Mouse (Mus musculus) kidney, embryonic 15.5 days (tissue): ENCODE measurements around the gene Dmrta2. TPM values are rescaled to one million over a fixed set of nuclear protein-coding genes. Genes with fewer than 3 reads are reported as not detected.

ENCODE experiments used
- ATAC-seq: fragments of 200-750 bp; cut with Nextera tagmentation; replicated peaks from 2 replicates; pipeline ENCODE4 v1.8.0; 2017; ENCODE audit warnings: moderate TSS enrichment; ENCODE audit not compliant: low FRiP score
- H3K27ac ChIP-seq: fragments of 300-500 bp; sonication (generic); 2 replicates; pipeline ENCODE4 v1.5.1; 2015; ENCODE audit warnings: mild to moderate bottlenecking, inconsistent platforms
- H3K27me3 ChIP-seq: fragments of 300-500 bp; sonication (generic); 2 replicates; pipeline ENCODE4 v1.6.1; 2015; ENCODE audit warnings: inconsistent platforms
- H3K36me3 ChIP-seq: fragments of 300-500 bp; sonication (generic); 2 replicates; pipeline ENCODE4 v1.6.1; 2015; ENCODE audit warnings: inconsistent platforms
- H3K4me1 ChIP-seq: fragments of 300-500 bp; sonication (generic); 2 replicates; pipeline ENCODE4 v1.6.1; 2015; ENCODE audit warnings: inconsistent platforms
- H3K4me2 ChIP-seq: fragments of 300-500 bp; sonication (generic); 2 replicates; pipeline ENCODE4 v1.6.1; 2015; ENCODE audit warnings: moderate library complexity, mild to moderate bottlenecking, inconsistent platforms
- H3K4me3 ChIP-seq: fragments of 300-500 bp; sonication (generic); replicated peaks from 2 replicates; pipeline ENCODE4 v1.5.1; 2015; ENCODE audit warnings: mild to moderate bottlenecking, inconsistent platforms
- H3K9ac ChIP-seq: fragments of 300-500 bp; sonication (generic); 2 replicates; pipeline ENCODE4 v1.6.1; 2015; ENCODE audit warnings: mild to moderate bottlenecking, inconsistent platforms
- H3K9me3 ChIP-seq: fragments of 300-500 bp; sonication (generic); replicated peaks from 2 replicates; pipeline ENCODE4 v1.6.1; 2016; ENCODE audit warnings: inconsistent platforms
- WGBS: fragments of 180-500 bp; shearing (Covaris S2); methylation state at CpG from one replicate; pipeline ENCODE4 v1.1.7; 2015; ENCODE audit warnings: mixed read lengths; 5-methylcytosine and 5-hydroxymethylcytosine counted together
- polyA plus RNA-seq: library from polyadenylated mRNA; unstranded; fragments of >200 nt; fragmentation: Nextera tagmentation; extraction: Ambion mirVana; gene quantifications from 2 replicates; pipeline ENCODE4 v1.2.1, GENCODE M21; 2015

Dmrta2 gene
- polyA plus RNA-seq, 1 experiment from 2014 or later = 0.08 TPM

DNA sequence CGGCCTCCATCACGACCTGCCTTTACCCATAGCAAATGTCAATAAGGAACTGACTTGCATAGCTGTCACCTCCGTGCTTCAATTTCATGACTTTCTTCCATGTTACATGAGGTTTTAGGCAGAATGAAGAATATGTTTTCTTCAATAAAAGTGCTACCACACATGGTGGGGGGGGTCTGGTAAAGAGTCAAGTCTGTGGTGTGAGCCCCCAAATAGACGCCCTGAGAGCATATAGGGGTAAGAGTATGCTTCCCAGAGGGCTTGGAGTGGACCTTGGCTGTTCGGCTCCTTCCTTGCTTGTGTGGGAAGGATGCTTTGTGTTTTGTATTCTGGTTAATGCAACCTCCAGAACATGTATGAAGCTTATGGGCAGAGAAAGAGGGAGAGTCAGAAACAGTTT lies 8.3 kb upstream of the Dmrta2 start:
- no peak for ATAC-seq
- Histone ChIP-seq H3K9me3 (no peaks in the 10 kb centered on the region), H3K4me1 (peaks cover 13% of the 10 kb centered on the region), H3K27me3 (peaks cover 52% of the 10 kb centered on the region), H3K36me3 (no peaks in the 10 kb centered on the region), H3K4me2 (no peak overlapping the region), H3K9ac (no peak overlapping the region), H3K4me3 (no peak overlapping the region), H3K27ac (no peak overlapping the region)
- 88% methylated on average over 5 of the region's 5 CpGs for WGBS

DNA sequence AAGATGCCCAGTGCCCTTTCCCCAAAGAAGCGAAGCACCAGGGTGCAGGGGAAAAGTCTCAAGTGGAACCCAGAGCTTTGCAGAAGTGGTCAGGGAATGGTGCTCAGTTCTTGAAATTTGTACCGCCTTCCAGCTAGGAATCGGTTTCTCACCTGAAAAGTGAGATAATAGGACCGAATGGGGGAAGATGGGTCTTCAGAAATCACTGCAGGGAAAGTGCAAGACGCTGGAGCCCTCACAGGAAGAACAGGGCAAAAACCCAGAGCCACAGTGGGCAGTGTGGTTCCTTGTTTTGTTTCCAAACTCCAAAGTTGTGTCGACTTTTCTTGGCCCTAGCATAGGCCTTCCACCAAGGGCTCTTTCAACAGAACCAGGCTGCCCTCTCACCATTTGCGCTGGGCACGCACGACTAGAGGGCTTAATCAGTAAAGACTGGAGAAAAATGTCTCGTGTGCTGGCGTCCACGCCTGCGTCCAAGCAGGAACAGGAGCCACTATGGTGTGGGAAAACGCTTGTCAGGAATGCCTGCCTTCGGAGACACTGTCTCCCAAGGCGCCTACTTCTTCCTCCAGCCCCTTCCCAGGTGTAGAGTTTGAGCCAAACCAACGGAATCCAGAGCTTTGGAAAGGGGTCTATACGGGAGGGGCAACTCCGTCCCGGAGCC lies 3.7 kb upstream of the Dmrta2 start:
- WGBS = 1% methylated on average over 20 of the region's 20 CpGs

DNA sequence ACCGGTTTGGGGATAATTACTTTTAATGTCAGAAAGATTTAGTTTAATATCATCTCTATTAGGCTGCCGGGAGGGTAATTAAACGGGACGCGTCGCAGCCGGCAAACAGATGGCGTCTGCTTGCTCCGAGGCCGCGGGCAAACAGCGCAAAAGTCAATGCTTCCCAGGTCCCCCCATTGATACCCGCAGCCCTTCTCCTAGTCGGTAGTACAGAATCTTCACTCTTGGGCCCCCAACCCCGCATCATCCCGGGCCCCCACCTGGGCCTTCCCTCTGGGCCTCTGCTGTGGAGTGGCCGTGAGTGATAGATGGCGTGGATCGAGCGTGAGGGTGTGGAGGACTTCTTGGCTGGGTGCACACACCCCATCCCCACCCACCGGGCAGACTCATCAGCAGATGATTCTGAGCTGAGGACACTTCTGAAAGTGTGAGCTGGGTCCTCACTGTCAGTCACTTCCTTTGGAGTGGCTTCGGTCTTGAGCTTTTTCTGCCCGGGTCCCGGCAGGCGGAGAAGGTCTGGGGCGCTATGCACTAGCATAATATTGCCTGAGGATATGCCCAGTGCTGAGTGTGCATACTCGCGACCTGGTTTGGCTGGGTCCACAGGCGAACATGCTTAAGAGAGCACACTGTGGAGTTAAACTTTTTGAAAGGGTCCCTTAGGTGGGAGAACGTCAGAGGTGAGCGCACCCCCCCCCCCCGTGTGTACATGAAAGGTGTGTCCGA lies 3.0 kb upstream of the Dmrta2 start:
- peak overlapping the region; percentile 37 for H3K4me2 ChIP-seq
- WGBS = 2% methylated on average over 33 of the region's 33 CpGs
- ATAC-seq = no peak
- H3K36me3 ChIP-seq = no peaks in the 10 kb centered on the region
- H3K9ac ChIP-seq = no peak overlapping the region
- H3K9me3 ChIP-seq = peaks cover 4% of the 10 kb centered on the region; the same call in 1 of the 2 replicates
- no peak overlapping the region; the same call in 1 of the 2 replicates for H3K4me3 ChIP-seq
- H3K27me3 ChIP-seq = peaks cover 99% of the 10 kb centered on the region
- H3K27ac ChIP-seq = no peak overlapping the region
- peaks cover 43% of the 10 kb centered on the region for H3K4me1 ChIP-seq

More for the DNA sequence above, 3.7 kb upstream of the Dmrta2 start:
- H3K27me3 ChIP-seq = peaks cover 98% of the 10 kb centered on the region
- peaks cover 40% of the 10 kb centered on the region for H3K4me1 ChIP-seq
- no peak overlapping the region; the same call in 1 of the 2 replicates for H3K4me3 ChIP-seq
- no peak for ATAC-seq
- peaks cover 4% of the 10 kb centered on the region; the same call in 1 of the 2 replicates for H3K9me3 ChIP-seq
- peak overlapping the region; percentile 37; the same call in 1 of the 2 replicates for H3K4me2 ChIP-seq
- H3K36me3 ChIP-seq = no peaks in the 10 kb centered on the region
- no peak overlapping the region for H3K27ac ChIP-seq
- H3K9ac ChIP-seq = no peak overlapping the region

DNA sequence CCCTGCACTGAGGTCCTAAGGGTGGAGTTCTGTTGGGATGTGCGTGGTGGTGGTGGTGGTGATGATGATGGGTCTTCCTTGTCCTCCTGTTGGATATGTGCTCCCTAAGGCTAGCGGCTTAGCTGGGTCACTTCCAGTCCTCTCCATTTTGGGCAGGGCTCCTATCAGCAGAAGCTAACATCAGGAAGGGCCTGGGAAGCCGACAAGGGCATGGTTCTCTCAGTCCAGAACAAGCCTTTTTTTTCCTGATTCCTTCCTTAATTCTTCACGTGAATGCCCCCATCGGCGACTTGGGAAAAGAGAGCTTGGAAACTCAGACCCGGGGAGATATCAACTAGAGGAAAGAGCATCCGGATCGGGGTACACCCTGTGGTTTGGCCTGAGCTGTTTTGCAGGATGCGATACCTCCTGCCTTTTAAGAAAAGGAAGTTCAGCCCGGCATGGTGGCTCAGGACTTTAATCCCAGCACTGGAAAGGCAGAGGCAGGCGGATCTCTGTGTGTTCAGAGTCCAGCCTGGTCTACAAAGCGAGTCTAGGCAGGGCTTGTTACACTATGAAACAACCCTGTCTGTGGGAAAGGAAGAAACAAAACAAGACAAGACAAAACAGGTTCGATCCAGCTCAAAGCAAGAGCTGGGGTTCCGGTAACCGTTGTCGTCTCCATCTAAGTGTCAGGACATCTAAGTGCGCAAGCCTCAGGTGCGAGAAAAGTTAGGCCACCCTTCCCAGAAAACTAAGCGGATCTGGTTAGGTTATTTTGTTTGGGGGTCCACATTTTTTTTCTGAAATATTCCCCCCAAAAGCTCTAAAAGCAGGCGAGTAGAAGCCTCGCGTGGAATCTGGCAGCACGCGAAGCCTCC lies 2.2 kb upstream of the Dmrta2 start:
- no peak for ATAC-seq
- H3K9ac ChIP-seq = no peak overlapping the region
- no peak overlapping the region for H3K4me3 ChIP-seq
- H3K4me2 ChIP-seq = peak overlapping the region; percentile 37; the same call in 1 of the 2 replicates
- no peaks in the 10 kb centered on the region for H3K36me3 ChIP-seq
- 6% methylated on average over 25 of the region's 25 CpGs for WGBS
- peaks cover 4% of the 10 kb centered on the region; the same call in 1 of the 2 replicates for H3K9me3 ChIP-seq
- no peak overlapping the region for H3K27ac ChIP-seq
- H3K27me3 ChIP-seq = peaks cover 99% of the 10 kb centered on the region
- H3K4me1 ChIP-seq = peaks cover 48% of the 10 kb centered on the region

DNA sequence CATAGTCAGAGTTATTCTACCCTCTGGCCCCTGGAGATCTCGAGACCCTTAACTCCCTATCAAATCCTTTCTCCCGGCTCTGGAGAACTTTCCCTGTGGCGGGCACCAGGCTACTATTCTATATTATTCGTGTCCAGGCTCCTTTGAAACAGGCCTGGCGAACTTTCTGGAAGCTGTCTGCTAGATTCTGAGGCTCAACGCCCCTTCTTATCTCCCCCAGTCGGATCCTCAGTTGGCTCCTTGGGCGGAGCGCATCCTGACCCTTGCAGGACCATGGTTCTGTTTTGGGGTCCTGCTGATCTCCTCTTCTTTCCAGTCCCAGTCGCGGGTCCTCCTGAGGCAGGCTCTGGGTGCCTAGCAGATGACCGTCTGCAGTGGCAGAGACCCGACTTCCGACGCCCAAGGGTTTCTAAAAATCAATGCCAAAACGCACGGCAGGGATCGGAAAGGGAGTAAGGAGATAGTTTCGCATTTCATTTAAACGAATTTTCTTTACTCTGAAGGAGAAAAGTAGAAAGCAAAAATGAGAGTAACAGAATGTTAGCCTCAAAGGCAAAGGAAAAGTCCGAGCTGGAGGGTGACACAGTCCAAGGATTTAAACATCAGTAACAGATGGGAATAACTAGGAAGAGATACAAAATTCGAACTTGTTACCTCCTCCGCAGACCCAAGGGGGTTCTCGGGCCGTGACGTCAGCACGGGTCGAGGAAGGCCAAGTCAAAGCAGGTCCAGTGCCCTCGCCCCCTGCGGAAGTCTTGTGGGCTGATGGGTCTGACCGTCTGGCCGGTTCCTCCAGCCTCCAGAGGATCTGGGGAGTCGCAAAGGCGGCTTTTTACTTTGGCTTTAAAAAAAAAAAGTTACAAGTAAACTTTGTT lies 1.3 kb upstream of the Dmrta2 start:
- Histone ChIP-seq H3K36me3 (no peaks in the 10 kb centered on the region), H3K9me3 (peaks cover 4% of the 10 kb centered on the region; the same call in 1 of the 2 replicates), H3K27ac (no peak overlapping the region), H3K4me2 (no peak overlapping the region), H3K4me3 (no peak overlapping the region), H3K27me3 (peaks cover 99% of the 10 kb centered on the region), H3K4me1 (peaks cover 49% of the 10 kb centered on the region), H3K9ac (no peak overlapping the region)
- 2% methylated on average over 34 of the region's 34 CpGs for WGBS
- no peak for ATAC-seq

DNA sequence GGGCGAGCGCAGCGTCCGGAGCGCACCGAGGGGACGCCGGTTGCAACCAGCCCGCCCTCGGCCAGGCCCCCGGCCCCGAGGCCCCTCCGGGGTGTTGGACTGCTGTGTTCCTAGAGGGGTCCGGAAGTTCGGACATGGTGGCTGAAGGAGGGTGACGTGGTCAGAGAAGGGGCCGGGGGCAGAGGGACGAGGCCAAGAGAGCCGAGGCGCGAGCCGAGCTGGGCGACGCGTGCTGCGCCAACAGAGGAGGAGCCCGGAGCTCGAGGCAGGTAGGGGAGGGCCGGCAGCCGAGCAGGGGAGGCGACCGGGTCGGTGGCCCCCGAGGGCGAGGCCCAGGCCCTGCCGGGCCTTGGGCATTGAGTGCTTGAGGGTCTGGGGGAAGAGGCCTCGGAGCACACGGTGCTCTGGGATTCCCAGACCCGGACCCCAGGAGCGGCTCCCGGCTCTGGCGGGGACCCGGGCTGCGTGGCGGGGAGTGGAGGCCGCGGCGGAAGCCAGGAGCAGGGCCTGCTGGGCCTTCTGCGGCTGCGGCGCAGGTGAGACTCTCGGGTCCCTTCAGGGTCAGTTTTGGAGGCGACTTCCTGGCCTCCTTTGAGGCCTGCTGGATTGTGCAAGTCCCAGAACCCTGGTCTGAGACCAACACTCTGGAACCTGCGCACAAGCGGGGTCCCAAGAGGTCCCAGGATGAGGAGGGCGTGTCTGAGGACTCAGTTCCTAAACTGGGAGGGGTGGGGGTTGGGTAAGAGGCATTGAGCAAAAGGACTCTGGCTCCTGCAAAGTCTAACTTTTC lies 410 bp downstream of the Dmrta2 start:
- no peak overlapping the region for H3K27ac ChIP-seq
- H3K4me2 ChIP-seq = peak overlapping the region; percentile 78
- peak overlapping the region; percentile 47 for H3K4me3 ChIP-seq
- peaks cover 4% of the 10 kb centered on the region; the same call in 1 of the 2 replicates for H3K9me3 ChIP-seq
- H3K36me3 ChIP-seq = no peaks in the 10 kb centered on the region
- peak; percentile 33 for ATAC-seq
- WGBS = under 1% methylated on average over 53 of the region's 56 CpGs
- peaks cover 99% of the 10 kb centered on the region for H3K27me3 ChIP-seq
- H3K9ac ChIP-seq = no peak overlapping the region
- H3K4me1 ChIP-seq = peaks cover 62% of the 10 kb centered on the region

DNA sequence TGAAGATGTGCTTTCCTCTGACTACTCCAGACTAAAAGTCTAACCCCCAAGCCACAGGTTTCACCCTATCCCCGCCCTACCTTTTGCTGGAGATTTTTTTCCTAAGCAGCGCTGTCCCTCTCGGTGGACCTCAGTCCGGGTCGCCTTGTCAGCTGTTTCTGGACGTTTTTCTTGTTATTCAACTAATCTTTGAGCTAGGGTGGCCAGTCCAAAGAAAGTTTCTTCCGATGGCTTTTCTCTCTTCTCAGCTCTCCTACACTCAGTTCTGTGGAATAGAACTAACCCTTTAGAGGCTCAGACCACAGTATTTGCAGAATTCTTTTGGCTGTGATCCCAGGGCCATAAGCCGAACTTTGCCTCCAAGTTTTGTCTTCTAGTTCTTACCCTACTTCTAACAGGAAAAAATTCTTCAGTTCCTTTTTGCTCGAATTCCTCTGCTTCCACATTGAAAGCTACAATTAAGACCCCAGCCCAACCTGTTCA lies 1.0 kb downstream of the Dmrta2 start:
- WGBS = 3% methylated on average over 9 of the region's 9 CpGs
- peak overlapping the region; percentile 78 for H3K4me2 ChIP-seq
- no peak overlapping the region for H3K27ac ChIP-seq
- peaks cover 99% of the 10 kb centered on the region for H3K27me3 ChIP-seq
- H3K9me3 ChIP-seq = peaks cover 4% of the 10 kb centered on the region; the same call in 1 of the 2 replicates
- peaks cover 64% of the 10 kb centered on the region for H3K4me1 ChIP-seq
- H3K9ac ChIP-seq = no peak overlapping the region
- peak overlapping the region; percentile 47 for H3K4me3 ChIP-seq
- H3K36me3 ChIP-seq = no peaks in the 10 kb centered on the region
- ATAC-seq = no peak

DNA sequence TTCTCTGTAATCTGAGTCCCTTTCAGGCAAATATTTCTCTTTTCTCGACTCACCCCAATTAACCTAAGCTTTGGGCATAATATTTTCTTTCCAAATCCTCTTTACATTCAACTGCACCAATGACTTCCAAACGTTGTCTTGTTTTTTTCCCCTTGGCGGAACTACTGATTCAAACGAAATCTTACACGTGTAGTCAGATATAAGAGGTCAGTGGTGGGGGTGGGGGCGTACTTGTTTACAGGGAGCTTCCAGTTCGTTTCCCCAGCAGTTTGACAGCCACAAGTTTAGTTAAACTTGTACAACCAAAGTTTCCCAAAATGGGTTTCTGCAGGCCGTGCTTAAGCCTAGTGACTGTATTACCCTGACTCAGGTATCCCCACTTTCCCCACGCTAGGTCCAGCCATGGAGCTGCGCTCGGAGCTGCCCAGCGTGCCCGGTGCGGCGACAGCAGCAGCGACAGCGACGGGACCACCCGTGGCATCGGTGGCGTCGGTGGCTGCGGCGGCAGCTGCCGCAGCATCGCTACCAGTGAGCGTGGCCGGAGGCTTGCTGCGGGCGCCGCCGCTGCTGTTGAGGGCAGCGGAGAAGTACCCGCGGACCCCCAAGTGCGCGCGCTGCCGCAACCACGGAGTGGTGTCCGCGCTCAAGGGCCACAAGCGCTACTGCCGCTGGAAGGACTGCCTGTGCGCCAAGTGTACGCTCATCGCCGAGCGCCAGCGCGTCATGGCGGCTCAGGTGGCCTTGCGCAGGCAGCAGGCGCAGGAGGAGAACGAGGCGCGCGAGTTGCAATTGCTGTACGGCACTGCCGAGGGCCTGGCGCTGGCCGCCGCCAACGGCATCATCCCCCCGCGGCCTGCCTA lies 1.8 kb downstream of the Dmrta2 start:
- Histone ChIP-seq H3K27me3 (peaks cover 99% of the 10 kb centered on the region), H3K9ac (no peak overlapping the region), H3K36me3 (no peaks in the 10 kb centered on the region), H3K9me3 (peaks cover 4% of the 10 kb centered on the region; the same call in 1 of the 2 replicates), H3K4me3 (peak overlapping the region; percentile 34), H3K4me2 (peak overlapping the region; percentile 52), H3K4me1 (peaks cover 62% of the 10 kb centered on the region), H3K27ac (no peak overlapping the region)
- no peak for ATAC-seq
- WGBS = under 1% methylated on average over 63 of the region's 66 CpGs

DNA sequence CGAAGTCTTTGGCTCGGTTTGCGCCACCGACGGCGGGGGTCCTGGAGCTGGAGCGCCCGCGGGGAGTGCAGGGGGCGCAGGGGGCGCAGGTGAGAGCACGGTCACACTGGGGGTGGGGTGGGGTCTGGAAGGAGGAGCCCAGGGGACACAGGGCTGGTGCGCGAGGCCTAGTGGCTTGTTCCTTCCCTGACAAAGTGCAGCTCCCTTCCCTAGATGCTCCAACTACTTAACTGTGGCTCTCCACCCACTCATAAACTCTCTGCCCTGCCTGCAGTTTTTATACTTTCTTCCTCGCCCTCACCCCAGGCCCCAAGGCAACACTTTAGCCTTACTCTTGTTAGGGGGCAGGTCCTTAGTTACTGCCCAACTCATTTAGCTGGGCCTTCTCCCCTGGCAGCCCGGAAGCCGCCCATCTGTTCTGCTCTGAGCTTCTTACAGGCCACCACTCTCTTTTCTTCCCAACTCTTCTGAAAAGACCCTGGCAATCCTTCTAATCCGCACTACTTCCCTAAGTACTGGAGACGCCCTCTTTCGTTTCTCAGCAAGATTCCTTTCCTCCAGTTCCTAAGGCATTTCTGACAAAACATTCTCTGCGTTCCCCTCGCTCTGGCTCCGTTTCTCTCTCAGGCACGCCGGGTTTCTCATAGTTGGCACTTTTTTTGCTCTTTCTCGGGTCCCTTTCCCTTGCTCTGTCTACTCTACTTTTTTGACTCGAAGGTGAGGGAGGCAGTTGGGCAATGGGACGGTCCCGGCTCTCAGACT lies 2.6 kb downstream of the Dmrta2 start:
- Histone ChIP-seq H3K27ac (no peak overlapping the region), H3K4me2 (peak overlapping the region; percentile 52), H3K27me3 (peaks cover 99% of the 10 kb centered on the region), H3K9ac (no peak overlapping the region), H3K4me3 (peak overlapping the region; percentile 34), H3K4me1 (peaks cover 62% of the 10 kb centered on the region), H3K9me3 (peaks cover 3% of the 10 kb centered on the region; the same call in 1 of the 2 replicates), H3K36me3 (no peaks in the 10 kb centered on the region)
- WGBS = 6% methylated on average over 29 of the region's 29 CpGs
- ATAC-seq = no peak
